Mouse (Mus musculus) CH12.LX (cell line): ENCODE data around the gene Bcdin3d. TPM values are rescaled to one million over a fixed set of nuclear protein-coding genes. Genes with fewer than 3 reads are reported as not detected.

Experiments
- DNase-seq: peaks from one replicate; pipeline ENCODE4 v3.0.0-alpha.2; 2013; ENCODE audit errors: extremely low read depth
- H3K27ac ChIP-seq: 2 replicates; pipeline ENCODE4 v1.5.1; 2012; ENCODE audit warnings: low read depth, mild to moderate bottlenecking, control low read depth, moderate library complexity; ENCODE audit not compliant: insufficient read depth
- H3K27me3 ChIP-seq: replicated peaks from 2 replicates; pipeline ENCODE3; 2012; ENCODE audit warnings: inconsistent platforms
- H3K36me3 ChIP-seq, 2 experiments: replicated peaks in 1 of 2; 2 replicates each; pipeline versions ENCODE3 to v1.6.1; 2012; ENCODE audit warnings: inconsistent platforms in 1 of 2, low read length in 1 of 2, mild to moderate bottlenecking in 1 of 2, mixed read lengths in 1 of 2, moderate library complexity in 1 of 2; ENCODE audit not compliant: control insufficient read depth in 1 of 2, insufficient read depth in 1 of 2
- H3K4me1 ChIP-seq, 2 experiments: 2 replicates each; pipeline ENCODE4 v1.6.1; 2012; ENCODE audit warnings: inconsistent platforms in 1 of 2, moderate library complexity in 1 of 2; ENCODE audit not compliant: insufficient read depth in 2 of 2, control insufficient read depth in 1 of 2
- H3K4me2 ChIP-seq: 2 replicates; pipeline ENCODE4 v1.6.1; 2012; ENCODE audit warnings: low read depth, mild to moderate bottlenecking, control low read depth; ENCODE audit not compliant: poor library complexity, insufficient read depth, severe bottlenecking
- H3K4me3 ChIP-seq, 3 experiments: fragments of 150-350 bp in 1 of 3; sonication (generic) in 1 of 3; replicated peaks in 1 of 3; 2 replicates each; pipeline versions ENCODE3 to v1.5.1; 2011 to 2012; ENCODE audit warnings: low read depth in 2 of 3, low read length in 2 of 3, mild to moderate bottlenecking in 2 of 3, moderate library complexity in 2 of 3, control low read depth in 1 of 3, improper control_type of control experiment in 1 of 3, inconsistent platforms in 1 of 3, mixed read lengths in 1 of 3; ENCODE audit not compliant: poor library complexity in 1 of 3
- H3K79me2 ChIP-seq: replicated peaks from 2 replicates; pipeline ENCODE4 v1.6.1; 2012; ENCODE audit warnings: mild to moderate bottlenecking, moderate library complexity; ENCODE audit not compliant: control insufficient read depth, poor library complexity, insufficient read depth, severe bottlenecking; ENCODE audit errors: extremely low read depth
- H3K9ac ChIP-seq: 2 replicates; pipeline ENCODE4 v1.6.1; 2012; ENCODE audit warnings: low read depth, mild to moderate bottlenecking, control low read depth, moderate library complexity; ENCODE audit not compliant: insufficient read depth
- H3K9me3 ChIP-seq: replicated peaks from 2 replicates; pipeline ENCODE3; 2012; ENCODE audit warnings: low read length, inconsistent platforms, mixed read lengths
- BHLHE40 ChIP-seq: IDR thresholded peaks from 2 replicates; pipeline ENCODE4 v1.6.1; 2011; ENCODE audit warnings: mild to moderate bottlenecking, low read depth, low read length, improper control_type of control experiment
- CHD2 ChIP-seq: IDR thresholded peaks from 2 replicates; pipeline ENCODE4 v1.6.1; 2011; ENCODE audit warnings: low read length, improper control_type of control experiment
- E2F4 ChIP-seq: IDR thresholded peaks from 2 replicates; pipeline ENCODE4 v1.6.1; 2011; ENCODE audit warnings: low read depth, low read length, improper control_type of control experiment; ENCODE audit not compliant: insufficient replicate concordance
- ETS1 ChIP-seq: conservative IDR thresholded peaks from 2 replicates; pipeline ENCODE4 v1.6.1; 2012; ENCODE audit warnings: low read depth, mild to moderate bottlenecking, inconsistent platforms, low read length, improper control_type of control experiment, moderate library complexity
- GABPA ChIP-seq: IDR thresholded peaks from 2 replicates; pipeline ENCODE4 v1.6.1; 2012; ENCODE audit warnings: low read depth, low read length, improper control_type of control experiment, inconsistent platforms; ENCODE audit not compliant: insufficient replicate concordance
- HCFC1 ChIP-seq: IDR thresholded peaks from 2 replicates; pipeline ENCODE4 v1.6.1; 2012; ENCODE audit warnings: low read depth, mild to moderate bottlenecking, inconsistent platforms, low read length, improper control_type of control experiment
- IRF4 ChIP-seq: IDR thresholded peaks from 2 replicates; pipeline ENCODE4 v1.6.1; 2014; ENCODE audit warnings: low read depth, mild to moderate bottlenecking, inconsistent platforms, low read length, improper control_type of control experiment
- KAT2A ChIP-seq: IDR thresholded peaks from 2 replicates; pipeline ENCODE4 v1.6.1; 2012; ENCODE audit warnings: low read length, improper control_type of control experiment, inconsistent platforms; ENCODE audit not compliant: insufficient replicate concordance
- MAX ChIP-seq: IDR thresholded peaks from 2 replicates; pipeline ENCODE4 v1.6.1; 2011; ENCODE audit warnings: low read length, improper control_type of control experiment
- MAZ ChIP-seq: IDR thresholded peaks from 2 replicates; pipeline ENCODE4 v1.6.1; 2012; ENCODE audit warnings: low read depth, mild to moderate bottlenecking, inconsistent platforms, low read length, improper control_type of control experiment, moderate library complexity
- MXI1 ChIP-seq: IDR thresholded peaks from 2 replicates; pipeline ENCODE4 v1.6.1; 2011; ENCODE audit warnings: mild to moderate bottlenecking, low read depth, low read length, improper control_type of control experiment
- NELFE ChIP-seq: IDR thresholded peaks from 2 replicates; pipeline ENCODE4 v1.6.1; 2011; ENCODE audit warnings: low read depth, low read length, improper control_type of control experiment
- NRF1 ChIP-seq: IDR thresholded peaks from 2 replicates; pipeline ENCODE4 v1.6.1; 2014; ENCODE audit warnings: low read depth, mild to moderate bottlenecking, inconsistent platforms, low read length, improper control_type of control experiment, moderate library complexity
- POLR2A ChIP-seq: IDR thresholded peaks from 2 replicates; pipeline ENCODE4 v1.6.1; 2011; ENCODE audit warnings: low read depth, mild to moderate bottlenecking, improper control_type of control experiment, low read length
- POLR2AphosphoS2 ChIP-seq: IDR thresholded peaks from 2 replicates; pipeline ENCODE4 v1.6.1; 2011; ENCODE audit warnings: low read depth, low read length, improper control_type of control experiment
- RCOR1 ChIP-seq: conservative IDR thresholded peaks from 2 replicates; pipeline ENCODE4 v1.6.1; 2012; ENCODE audit warnings: low read depth, mild to moderate bottlenecking, inconsistent platforms, low read length, improper control_type of control experiment
- SIN3A ChIP-seq: IDR thresholded peaks from 2 replicates; pipeline ENCODE4 v1.6.1; 2012; ENCODE audit warnings: low read length, improper control_type of control experiment, inconsistent platforms
- UBTF ChIP-seq: IDR thresholded peaks from 2 replicates; pipeline ENCODE4 v1.6.1; 2012; ENCODE audit warnings: low read depth, mild to moderate bottlenecking, inconsistent platforms, low read length, improper control_type of control experiment, moderate library complexity
- USF1 ChIP-seq: IDR thresholded peaks from 2 replicates; pipeline ENCODE4 v1.6.1; 2014; ENCODE audit warnings: low read depth, mild to moderate bottlenecking, inconsistent platforms, low read length, improper control_type of control experiment
- USF2 ChIP-seq: conservative IDR thresholded peaks from 2 replicates; pipeline ENCODE4 v1.6.1; 2011; ENCODE audit warnings: low read depth, low read length, improper control_type of control experiment
- ZC3H11A ChIP-seq: IDR thresholded peaks from 2 replicates; pipeline ENCODE4 v1.6.1; 2012; ENCODE audit warnings: low read depth, mild to moderate bottlenecking, inconsistent platforms, low read length, improper control_type of control experiment
- ZKSCAN1 ChIP-seq: IDR thresholded peaks from 2 replicates; pipeline ENCODE4 v1.6.1; 2012; ENCODE audit warnings: low read depth, inconsistent platforms, low read length, improper control_type of control experiment, borderline replicate concordance
- ZMIZ1 ChIP-seq: IDR thresholded peaks from 2 replicates; pipeline ENCODE4 v1.6.1; 2012; ENCODE audit warnings: low read depth, mild to moderate bottlenecking, inconsistent platforms, low read length, improper control_type of control experiment
- ZNF384 ChIP-seq: IDR thresholded peaks from 2 replicates; pipeline ENCODE4 v1.6.1; 2012; ENCODE audit warnings: low read depth, low read length, improper control_type of control experiment, inconsistent platforms
- dilution Hi-C: fragments of 300-500 bp; cut with MboI; formaldehyde crosslinking; loops from 2 replicates; pipeline ENCODE4 v1.14.3; 2020; ENCODE audit warnings: low sequenced_read_pairs; ENCODE audit not compliant: extremely low pct_unique_long_range_greater_than_20kb, extremely low pct_ligation_motif_present
- in situ Hi-C: fragments of 300-500 bp; cut with MboI; formaldehyde crosslinking; loops from 3 replicates; pipeline ENCODE4 v1.14.3; 2019; ENCODE audit warnings: low sequenced_read_pairs, low pct_ligation_motif_present, low pct_unique_long_range_greater_than_20kb, mixed read lengths
- polyA plus RNA-seq: library from polyadenylated mRNA; unstranded; fragments of >175 nt; gene quantifications from 2 replicates; pipeline ENCODE4 v1.2.1, GENCODE M21; 2012; ENCODE audit warnings: low read depth; ENCODE audit not compliant: insufficient read length
- total RNA-seq, 2 experiments: library from RNA; depleted of rRNA; stranded (reverse); fragments of 300-350 nt in 1 of 2; fragments of >200 nt in 1 of 2; gene quantifications; 2 replicates each; pipeline ENCODE4 v1.2.3; 2012 to 2014

Gene Bcdin3d
- total and polyA plus RNA-seq, 3 experiments: 13.8 to 15.3 (median 14.2) TPM

GRCm38 (mm10) chr15:99420521-99421014 is 54.0 kb downstream of the Bcdin3d start:
- Histone ChIP-seq H3K9ac (no peak overlapping the region), H3K27me3 (no peaks in the 10 kb centered on the region), H3K36me3 (peaks cover 0 to 34% of the 10 kb centered on the region in 2 experiments), H3K79me2 (no peaks in the 10 kb centered on the region), H3K9me3 (no peaks in the 10 kb centered on the region), H3K4me2 (no peak overlapping the region), H3K4me1 (peaks cover 8 to 22% of the 10 kb centered on the region in 2 experiments), H3K27ac (no peak overlapping the region), H3K4me3 (no peak overlapping the region)
- TF ChIP-seq ZC3H11A (no peak), GABPA (no peak), UBTF (no peak), USF1 (no peak), ZKSCAN1 (no peak), USF2 (no peak), MAX (no peak), POLR2AphosphoS2 (no peak), NRF1 (no peak), ZNF384 (no peak), BHLHE40 (no peak), MXI1 (no peak), CHD2 (no peak), NELFE (no peak), ETS1 (no peak)
- dilution Hi-C loops (no loop called here), in situ Hi-C loops (loop anchor here (5.0 kb wide), 1 partner anchor 47 kb away; no protein-coding TSS in a partner anchor)
- no peak for DNase-seq

DNA sequence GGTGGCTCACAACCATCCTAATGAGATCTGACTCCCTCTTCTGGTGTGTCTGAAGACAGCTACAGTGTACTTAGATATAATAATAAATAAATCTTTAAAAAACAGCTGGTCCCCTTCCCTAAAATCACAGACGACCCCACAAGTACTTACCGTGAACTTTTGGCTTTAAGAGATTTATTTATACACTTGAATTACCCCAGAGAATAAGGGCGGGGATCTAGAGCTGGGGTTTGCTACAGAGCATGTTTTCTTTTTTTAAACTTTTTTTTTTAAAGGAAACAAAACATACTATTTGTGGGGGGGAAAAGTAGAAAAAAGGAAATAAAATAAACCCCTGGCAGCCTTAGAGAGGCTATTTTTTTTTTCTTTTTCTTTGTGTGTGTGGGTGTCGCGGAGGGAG is 54.4 kb downstream of the Bcdin3d start:
- H3K4me3 ChIP-seq: no peak overlapping the region
- H3K36me3 ChIP-seq: peaks cover 0 to 30% of the 10 kb centered on the region in 2 experiments
- dilution Hi-C loops: no loop called here
- H3K9ac ChIP-seq: no peak overlapping the region
- H3K9me3 ChIP-seq: no peaks in the 10 kb centered on the region
- no peak overlapping the region for H3K27ac ChIP-seq
- H3K4me1 ChIP-seq: peaks cover 8 to 22% of the 10 kb centered on the region in 2 experiments
- no peak overlapping the region for H3K4me2 ChIP-seq
- DNase-seq: no peak
- TF ChIP-seq IRF4 (no peak), CHD2 (no peak), ETS1 (no peak), MAX (no peak), E2F4 (no peak), HCFC1 (no peak), RCOR1 (no peak), POLR2A (no peak), SIN3A (no peak), MAZ (no peak), ZC3H11A (no peak), ZMIZ1 (no peak), KAT2A (no peak)
- no peaks in the 10 kb centered on the region for H3K27me3 ChIP-seq
- in situ Hi-C loops: loop anchor here (5.0 kb wide), 1 partner anchor 47 kb away; no protein-coding TSS in a partner anchor
- no peaks in the 10 kb centered on the region for H3K79me2 ChIP-seq
